Mouse (Mus musculus) ES-E14 (cell line): ENCODE data around the gene Arhgap10. TPM values are rescaled to one million over a fixed set of nuclear protein-coding genes. Genes with fewer than 3 reads are reported as not detected.

ENCODE experiments used
- DNase-seq: peaks from one replicate; pipeline ENCODE4 v3.0.0-alpha.2; 2013; ENCODE audit warnings: low read depth, low spot score
- H3K27ac ChIP-seq: 2 replicates; pipeline ENCODE4 v1.5.1; 2012; ENCODE audit warnings: low read depth, mild to moderate bottlenecking, low read length, moderate library complexity, mixed read lengths; ENCODE audit not compliant: poor library complexity, insufficient read depth, severe bottlenecking
- H3K36me3 ChIP-seq: 2 replicates; pipeline ENCODE4 v1.6.1; 2012; ENCODE audit warnings: mild to moderate bottlenecking, low read length, moderate library complexity, mixed read lengths; ENCODE audit not compliant: control insufficient read depth, poor library complexity, insufficient read depth, severe bottlenecking
- H3K4me1 ChIP-seq, 2 experiments: fragments of 150-350 bp in 1 of 2; sonication (generic) in 1 of 2; 2 replicates each; pipeline ENCODE4 v1.6.1; 2012; ENCODE audit warnings: low read length in 2 of 2, mild to moderate bottlenecking in 1 of 2, mixed read lengths in 1 of 2; ENCODE audit not compliant: control insufficient read depth in 2 of 2, insufficient read depth in 2 of 2, poor library complexity in 1 of 2
- H3K4me3 ChIP-seq, 2 experiments: fragments of 150-350 bp in 1 of 2; sonication (generic) in 1 of 2; 2 replicates each; pipeline ENCODE4 v1.5.1; 2012; ENCODE audit warnings: low read length in 2 of 2, low read depth in 1 of 2, mild to moderate bottlenecking in 1 of 2, mixed read lengths in 1 of 2; ENCODE audit not compliant: insufficient read depth in 1 of 2, poor library complexity in 1 of 2, severe bottlenecking in 1 of 2
- H3K9ac ChIP-seq: 2 replicates; pipeline ENCODE4 v1.6.1; 2012; ENCODE audit warnings: low read depth, mild to moderate bottlenecking, low read length, mixed read lengths; ENCODE audit not compliant: poor library complexity, insufficient read depth, severe bottlenecking
- H3K9me3 ChIP-seq: fragments of 150-350 bp; sonication (generic); 2 replicates; pipeline ENCODE4 v1.6.1; 2012; ENCODE audit warnings: low read depth, mild to moderate bottlenecking, low read length; ENCODE audit not compliant: control insufficient read depth, insufficient read depth
- CHD2 ChIP-seq: IDR thresholded peaks from 2 replicates; pipeline ENCODE4 v1.6.1; 2014; ENCODE audit warnings: mild to moderate bottlenecking, low read depth, low read length, inconsistent platforms
- HCFC1 ChIP-seq: IDR thresholded peaks from 2 replicates; pipeline ENCODE4 v1.6.1; 2012; ENCODE audit warnings: low read length, inconsistent platforms, borderline replicate concordance; ENCODE audit not compliant: insufficient read depth
- MAFK ChIP-seq: IDR thresholded peaks from 2 replicates; pipeline ENCODE4 v1.6.1; 2014; ENCODE audit warnings: mild to moderate bottlenecking, low read depth, low read length, inconsistent platforms; ENCODE audit not compliant: insufficient read depth
- ZC3H11A ChIP-seq: IDR thresholded peaks from 2 replicates; pipeline ENCODE4 v1.6.1; 2012; ENCODE audit warnings: low read depth, mild to moderate bottlenecking, inconsistent platforms, low read length, borderline replicate concordance
- ZNF384 ChIP-seq: IDR thresholded peaks from 2 replicates; pipeline ENCODE4 v1.6.1; 2012; ENCODE audit warnings: low read depth, low read length, inconsistent platforms
- in situ Hi-C, 2 experiments: fragments of 600-800 bp; cut with MboI; formaldehyde crosslinking; loops; one replicate each; pipeline ENCODE4 v1.15.1; 2025; ENCODE audit warnings: low sequenced_read_pairs in 2 of 2, inconsistent platforms in 1 of 2; ENCODE audit not compliant: unreplicated experiment in 2 of 2
- total RNA-seq: library from RNA; depleted of rRNA; stranded (reverse); fragments of 300-350 nt; gene quantifications from 2 replicates; pipeline ENCODE4 v1.2.3, GENCODE M21; 2012

Arhgap10 gene
- total RNA-seq, 1 experiment, result 10.8 TPM

- no peak for DNase-seq
- no peaks in the 10 kb centered on the region for H3K9me3 ChIP-seq
- no peak overlapping the region for H3K9ac ChIP-seq
- no peak overlapping the region for H3K27ac ChIP-seq
- TF ChIP-seq ZNF384, result no peak
- TF ChIP-seq CHD2, result no peak
- TF ChIP-seq MAFK, result no peak
- no peak for TF ChIP-seq ZC3H11A
- TF ChIP-seq HCFC1, result no peak
- no peak overlapping the region for H3K4me3 ChIP-seq
- in situ Hi-C loops, result no loop called here
- no peaks in the 10 kb centered on the region for H3K4me1 ChIP-seq
- H3K36me3 ChIP-seq, result peaks cover 2% of the 10 kb centered on the region; the same call in 1 of the 2 replicates
Measured at GRCm38 (mm10) chr8:77364472-77364871, 153.3 kb downstream of the Arhgap10 start.

- no peak overlapping the region for H3K27ac ChIP-seq
- in situ Hi-C loops, result no loop called here
Measured at GRCm38 (mm10) chr8:77360853-77361252, 156.9 kb downstream of the Arhgap10 start.

GRCm38 (mm10) chr8:77360423-77360822, 157.3 kb downstream of the Arhgap10 start:
- in situ Hi-C loops, result no loop called here
- no peak overlapping the region for H3K9ac ChIP-seq
- no peak overlapping the region for H3K27ac ChIP-seq
- peaks cover 2% of the 10 kb centered on the region; the same call in 1 of the 2 replicates for H3K36me3 ChIP-seq
- no peak overlapping the region for H3K4me3 ChIP-seq
- no peak for TF ChIP-seq CHD2
- no peak for TF ChIP-seq ZNF384
- DNase-seq, result no peak
- H3K9me3 ChIP-seq, result no peaks in the 10 kb centered on the region
- no peaks in the 10 kb centered on the region for H3K4me1 ChIP-seq

More at GRCm38 (mm10) chr8:77360853-77361252, 156.9 kb downstream of the Arhgap10 start:
- DNase-seq, result no peak
- H3K9ac ChIP-seq, result no peak overlapping the region
- peaks cover 2% of the 10 kb centered on the region; the same call in 1 of the 2 replicates for H3K36me3 ChIP-seq
- no peaks in the 10 kb centered on the region for H3K4me1 ChIP-seq
- H3K4me3 ChIP-seq, result no peak overlapping the region
- no peak for TF ChIP-seq CHD2
- TF ChIP-seq HCFC1, result no peak
- no peak for TF ChIP-seq ZNF384
- no peak for TF ChIP-seq ZC3H11A
- TF ChIP-seq MAFK, result no peak
- H3K9me3 ChIP-seq, result no peaks in the 10 kb centered on the region

- Histone ChIP-seq H3K9ac (no peak overlapping the region), H3K4me3 (no peak overlapping the region), H3K4me1 (no peaks in the 10 kb centered on the region), H3K27ac (no peak overlapping the region), H3K9me3 (no peaks in the 10 kb centered on the region), H3K36me3 (no peaks in the 10 kb centered on the region)
- in situ Hi-C loops, result no loop called here
- DNase-seq, result no peak
- TF ChIP-seq ZC3H11A (no peak), ZNF384 (no peak), MAFK (no peak), CHD2 (no peak), HCFC1 (no peak)
Measured at GRCm38 (mm10) chr8:77357126-77357525, 160.6 kb downstream of the Arhgap10 start.

GRCm38 (mm10) chr8:77355344-77355743, 162.4 kb downstream of the Arhgap10 start:
- in situ Hi-C loops, result no loop called here
- TF ChIP-seq HCFC1 (no peak), MAFK (no peak), CHD2 (no peak), ZNF384 (no peak), ZC3H11A (no peak)
- H3K4me1 ChIP-seq, result no peaks in the 10 kb centered on the region
- no peaks in the 10 kb centered on the region; the same call in 1 of the 2 replicates for H3K36me3 ChIP-seq
- H3K9me3 ChIP-seq, result no peaks in the 10 kb centered on the region
- H3K9ac ChIP-seq, result no peak overlapping the region
- H3K27ac ChIP-seq, result no peak overlapping the region
- DNase-seq, result no peak
- no peak overlapping the region for H3K4me3 ChIP-seq
